Mouse (Mus musculus): Measurements from ENCODE around the gene Fam160a1. TPM values are rescaled to one million over a fixed set of nuclear protein-coding genes. Genes with fewer than 3 reads are reported as not detected.

Fam160a1 gene
- polyA plus RNA-seq (2017; shearing (Covaris generic)): 9.2 TPM

GRCm38 (mm10) chr3:85817191-85817590 is at the start of gene Fam160a1:
TSS of gene Fam160a1 (minus strand) at chr3:85817291.

Other genes starting within 250 kb of the Fam160a1 start
- 22.9 TPM for gene Gatb, start 243.2 kb downstream of the Fam160a1 start, polyA plus RNA-seq (2017; shearing (Covaris generic))
- gene Glt28d2, start 70.2 kb upstream of the Fam160a1 start, polyA plus RNA-seq (2017; shearing (Covaris generic)): 2.1 TPM
- 9.8 TPM for gene Gm37240, start 70.2 kb upstream of the Fam160a1 start, polyA plus RNA-seq (2017; shearing (Covaris generic))
- 4.1 TPM for gene Sh3d19, start 153.8 kb upstream of the Fam160a1 start, polyA plus RNA-seq (2017; shearing (Covaris generic))
- not detected for gene Prss48, start 185.2 kb upstream of the Fam160a1 start, polyA plus RNA-seq (2017; shearing (Covaris generic))

Measured in CD4-positive, CD25-positive, alpha-beta regulatory T cell, adult 9 weeks (primary cell).